Mouse (Mus musculus) liver, embryonic 15.5 days (tissue): Measurements from ENCODE around the gene Thsd4. TPM values are rescaled to one million over a fixed set of nuclear protein-coding genes. Genes with fewer than 3 reads are reported as not detected.

Experiments used
- ATAC-seq: fragments of 200-750 bp; cut with Nextera tagmentation; 2 replicates; pipeline ENCODE4 v1.8.0; 2017; ENCODE audit warnings: moderate number of reproducible peaks, mild to moderate bottlenecking, moderate library complexity; ENCODE audit not compliant: insufficient read depth
- H3K27ac ChIP-seq: fragments of 300-500 bp; sonication (generic); replicated peaks from 2 replicates; pipeline ENCODE4 v1.5.1; 2015; ENCODE audit warnings: mild to moderate bottlenecking, inconsistent platforms
- H3K27me3 ChIP-seq: fragments of 300-500 bp; sonication (generic); 2 replicates; pipeline ENCODE4 v1.6.1; 2015; ENCODE audit warnings: mild to moderate bottlenecking, inconsistent platforms
- H3K36me3 ChIP-seq: fragments of 300-500 bp; sonication (generic); replicated peaks from 2 replicates; pipeline ENCODE4 v1.6.1; 2015; ENCODE audit warnings: moderate library complexity, mild to moderate bottlenecking, inconsistent platforms
- H3K4me1 ChIP-seq: fragments of 300-500 bp; sonication (generic); replicated peaks from 2 replicates; pipeline ENCODE4 v1.6.1; 2015; ENCODE audit warnings: inconsistent platforms
- H3K4me2 ChIP-seq: fragments of 300-500 bp; sonication (generic); 2 replicates; pipeline ENCODE4 v1.6.1; 2015; ENCODE audit warnings: moderate library complexity, mild to moderate bottlenecking, inconsistent platforms
- H3K4me3 ChIP-seq: fragments of 300-500 bp; sonication (generic); replicated peaks from 2 replicates; pipeline ENCODE4 v1.5.1; 2015; ENCODE audit warnings: mild to moderate bottlenecking, inconsistent platforms
- H3K9ac ChIP-seq: fragments of 300-500 bp; sonication (generic); 2 replicates; pipeline ENCODE4 v1.6.1; 2015; ENCODE audit warnings: moderate library complexity, mild to moderate bottlenecking, inconsistent platforms
- H3K9me3 ChIP-seq: fragments of 300-500 bp; sonication (generic); replicated peaks from 2 replicates; pipeline ENCODE4 v1.6.1; 2016; ENCODE audit warnings: inconsistent platforms
- WGBS: fragments of 180-500 bp; shearing (Covaris S2); methylation state at CpG from one replicate; pipeline ENCODE4 v1.1.7; 2015; ENCODE audit warnings: mixed read lengths; ENCODE audit not compliant: insufficient replicate concordance; 5-methylcytosine and 5-hydroxymethylcytosine counted together
- polyA plus RNA-seq: library from polyadenylated mRNA; unstranded; fragments of >200 nt; fragmentation: Nextera tagmentation; extraction: Ambion mirVana; gene quantifications from 2 replicates; pipeline ENCODE4 v1.2.1, GENCODE M21; 2015

Gene Thsd4
- polyA plus RNA-seq, 1 experiment from 2014 or later: 0.73 TPM

DNA sequence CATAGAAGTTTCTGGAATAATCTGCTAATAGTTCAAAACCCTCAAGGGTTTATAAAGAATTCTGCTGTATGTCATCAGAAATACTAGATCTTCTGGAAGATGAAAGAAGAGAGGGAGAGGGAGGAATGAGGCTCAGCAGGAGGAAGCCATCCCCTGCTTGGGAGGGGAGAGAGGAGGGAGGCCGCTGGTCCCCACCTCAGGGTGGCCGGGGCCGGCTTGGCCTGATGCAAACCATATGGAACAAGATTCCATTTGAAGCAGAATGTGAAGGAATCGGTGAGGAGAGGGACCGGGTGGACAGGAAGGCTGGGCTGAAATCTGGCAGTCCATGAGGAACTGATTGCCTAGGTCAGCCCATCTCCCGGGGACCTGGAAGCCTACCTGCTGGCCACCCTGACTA is 143.6 kb downstream of the Thsd4 start:
- no peaks in the 10 kb centered on the region for H3K36me3 ChIP-seq
- H3K4me3 ChIP-seq: no peak overlapping the region
- H3K27me3 ChIP-seq: no peaks in the 10 kb centered on the region
- no peaks in the 10 kb centered on the region for H3K4me1 ChIP-seq
- no peak overlapping the region for H3K4me2 ChIP-seq
- H3K9me3 ChIP-seq: no peaks in the 10 kb centered on the region
- no peak for ATAC-seq
- WGBS: 78% methylated on average over 6 of the region's 6 CpGs
- no peak overlapping the region for H3K9ac ChIP-seq
- no peak overlapping the region for H3K27ac ChIP-seq

GRCm38 (mm10) chr9:60373161-60373737 is 148.6 kb downstream of the Thsd4 start:
- Histone ChIP-seq H3K4me2 (no peak overlapping the region), H3K27ac (no peak overlapping the region), H3K9me3 (no peaks in the 10 kb centered on the region), H3K9ac (no peak overlapping the region), H3K4me3 (no peak overlapping the region), H3K27me3 (no peaks in the 10 kb centered on the region), H3K4me1 (peaks cover 8% of the 10 kb centered on the region), H3K36me3 (no peaks in the 10 kb centered on the region)
- ATAC-seq: no peak
- WGBS: 69% methylated on average over 4 of the region's 4 CpGs

GRCm38 (mm10) chr9:60368516-60368915 is 153.3 kb downstream of the Thsd4 start:
- 46% methylated on average over 9 of the region's 9 CpGs for WGBS
- H3K9ac ChIP-seq: no peak overlapping the region
- no peak overlapping the region; the same call in 1 of the 2 replicates for H3K27ac ChIP-seq
- peaks cover 27% of the 10 kb centered on the region for H3K4me1 ChIP-seq
- H3K36me3 ChIP-seq: no peaks in the 10 kb centered on the region
- H3K27me3 ChIP-seq: no peaks in the 10 kb centered on the region
- ATAC-seq: no peak
- H3K4me2 ChIP-seq: peak overlapping the region; percentile 52; the same call in 1 of the 2 replicates
- no peak overlapping the region for H3K4me3 ChIP-seq
- H3K9me3 ChIP-seq: no peaks in the 10 kb centered on the region

DNA sequence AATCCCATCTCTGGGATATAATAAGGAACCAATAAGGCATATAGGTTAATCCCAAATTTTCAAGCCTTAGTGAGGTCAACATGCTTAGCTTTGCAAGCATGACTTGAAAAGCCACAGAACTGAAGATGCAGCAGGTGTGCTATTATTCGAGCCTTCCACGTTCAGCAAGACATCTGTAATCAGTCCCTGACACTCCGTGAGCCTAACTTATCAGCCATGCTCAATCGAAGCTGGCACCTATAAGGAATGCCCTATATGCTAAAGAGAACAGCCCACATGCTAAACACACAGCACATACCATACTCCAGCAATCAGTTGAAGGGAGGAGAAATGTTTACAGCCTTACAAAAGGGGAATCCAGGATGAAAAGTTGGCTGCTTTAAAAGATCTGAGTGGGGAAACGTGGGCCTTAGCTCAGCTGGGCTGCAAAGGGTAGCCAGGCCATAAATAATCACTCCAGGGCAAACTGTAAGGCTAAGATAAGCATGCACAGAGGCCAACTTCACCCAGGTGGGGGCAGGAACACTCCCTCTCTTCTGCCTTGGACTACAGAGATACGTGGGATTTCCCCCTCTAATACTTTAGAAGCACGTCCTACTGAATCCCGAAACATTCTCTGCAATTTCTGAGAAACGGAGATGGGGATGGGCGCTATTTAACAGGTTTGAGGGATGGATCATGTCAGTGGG is 154.1 kb downstream of the Thsd4 start:
- no peak overlapping the region for H3K4me3 ChIP-seq
- H3K36me3 ChIP-seq: no peaks in the 10 kb centered on the region
- H3K27ac ChIP-seq: peak overlapping the region; percentile 45; the same call in 1 of the 2 replicates
- H3K27me3 ChIP-seq: no peaks in the 10 kb centered on the region
- peak overlapping the region; percentile 52 for H3K4me2 ChIP-seq
- no peak overlapping the region for H3K9ac ChIP-seq
- no peaks in the 10 kb centered on the region for H3K9me3 ChIP-seq
- ATAC-seq: peak; percentile 97
- peaks cover 27% of the 10 kb centered on the region for H3K4me1 ChIP-seq
- WGBS: 25% methylated on average over 10 of the region's 10 CpGs

- Histone ChIP-seq H3K27ac (no peak overlapping the region), H3K9ac (no peak overlapping the region), H3K27me3 (no peaks in the 10 kb centered on the region), H3K4me3 (no peak overlapping the region), H3K9me3 (no peaks in the 10 kb centered on the region), H3K36me3 (no peaks in the 10 kb centered on the region), H3K4me1 (peaks cover 27% of the 10 kb centered on the region), H3K4me2 (no peak overlapping the region)
- ATAC-seq: no peak
- WGBS: 62% methylated on average over 14 of the region's 14 CpGs
Observed at GRCm38 (mm10) chr9:60364166-60364781, 157.6 kb downstream of the Thsd4 start.

GRCm38 (mm10) chr9:60352351-60352750 is 169.5 kb downstream of the Thsd4 start:
- Histone ChIP-seq H3K4me2 (no peak overlapping the region), H3K9ac (no peak overlapping the region), H3K27me3 (no peaks in the 10 kb centered on the region), H3K27ac (no peak overlapping the region), H3K4me3 (no peak overlapping the region), H3K4me1 (no peaks in the 10 kb centered on the region), H3K36me3 (no peaks in the 10 kb centered on the region), H3K9me3 (no peaks in the 10 kb centered on the region)
- ATAC-seq: no peak
- WGBS: 48% methylated on average over 4 of the region's 4 CpGs

DNA sequence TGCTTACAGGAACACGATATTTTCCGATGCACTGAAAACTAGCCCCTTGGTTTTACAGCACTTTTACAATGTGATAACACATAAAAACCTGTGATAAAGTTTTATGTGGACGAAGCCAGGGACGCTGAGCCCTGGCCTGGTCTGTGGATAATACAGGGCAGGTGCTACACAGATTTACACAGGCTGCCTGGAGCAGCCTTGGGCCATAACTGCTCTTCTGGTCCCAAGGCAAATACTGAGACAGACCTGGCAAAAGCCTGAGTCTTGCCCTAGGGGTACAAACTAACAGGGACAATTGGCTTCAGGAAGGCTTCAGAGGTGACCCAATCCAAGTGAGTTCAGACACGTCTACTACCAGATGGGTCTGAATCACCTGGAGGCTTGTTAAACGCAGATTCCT is 170.7 kb downstream of the Thsd4 start:
- Histone ChIP-seq H3K4me2 (no peak overlapping the region), H3K27ac (no peak overlapping the region), H3K4me3 (no peak overlapping the region), H3K36me3 (no peaks in the 10 kb centered on the region), H3K9me3 (no peaks in the 10 kb centered on the region), H3K4me1 (no peaks in the 10 kb centered on the region), H3K27me3 (0 out of 2 replicates have a peak, but pooled peaks cover 5% of the 10 kb centered on the region), H3K9ac (no peak overlapping the region)
- no peak for ATAC-seq
- WGBS: 74% methylated on average over 6 of the region's 6 CpGs

- H3K4me2 ChIP-seq: no peak overlapping the region
- no peaks in the 10 kb centered on the region for H3K36me3 ChIP-seq
- no peaks in the 10 kb centered on the region for H3K4me1 ChIP-seq
- ATAC-seq: no peak
- H3K9ac ChIP-seq: no peak overlapping the region
- no peak overlapping the region for H3K27ac ChIP-seq
- H3K9me3 ChIP-seq: no peaks in the 10 kb centered on the region
- no peaks in the 10 kb centered on the region for H3K27me3 ChIP-seq
- WGBS: 67% methylated on average over 5 of the region's 5 CpGs
- no peak overlapping the region for H3K4me3 ChIP-seq
Observed at GRCm38 (mm10) chr9:60336147-60336546, 185.7 kb downstream of the Thsd4 start.

- no peaks in the 10 kb centered on the region for H3K27me3 ChIP-seq
- no peak overlapping the region for H3K4me3 ChIP-seq
- H3K9ac ChIP-seq: no peak overlapping the region
- H3K27ac ChIP-seq: no peak overlapping the region
- H3K9me3 ChIP-seq: no peaks in the 10 kb centered on the region
- no peaks in the 10 kb centered on the region for H3K36me3 ChIP-seq
- no peak overlapping the region for H3K4me2 ChIP-seq
- ATAC-seq: no peak
- WGBS: 66% methylated on average over 6 of the region's 6 CpGs
- no peaks in the 10 kb centered on the region for H3K4me1 ChIP-seq
Observed at GRCm38 (mm10) chr9:60335455-60335854, 186.4 kb downstream of the Thsd4 start.

DNA sequence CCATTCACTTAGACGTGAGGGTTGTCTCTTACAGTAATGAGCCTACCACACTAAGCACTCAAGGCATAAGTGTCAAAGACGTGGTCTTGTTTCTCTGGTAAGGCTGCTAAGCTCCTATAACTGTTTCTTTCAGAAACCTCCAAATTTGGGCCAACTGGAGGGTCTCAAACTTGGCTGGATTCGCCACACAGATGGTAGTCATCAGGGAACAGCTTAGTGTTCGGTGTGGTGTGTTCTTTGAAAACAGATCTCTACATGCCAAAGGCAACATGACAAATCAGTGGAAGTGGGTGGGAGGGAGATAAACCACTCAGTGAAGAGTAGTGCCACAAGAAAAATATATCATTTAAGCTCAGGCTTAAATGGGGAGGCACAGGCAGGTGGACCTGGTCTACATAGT is 191.9 kb downstream of the Thsd4 start:
- no peak overlapping the region for H3K27ac ChIP-seq
- H3K9me3 ChIP-seq: no peaks in the 10 kb centered on the region
- H3K4me1 ChIP-seq: no peaks in the 10 kb centered on the region
- no peak for ATAC-seq
- WGBS: 62% methylated on average over 4 of the region's 4 CpGs
- no peak overlapping the region for H3K9ac ChIP-seq
- no peak overlapping the region for H3K4me3 ChIP-seq
- no peaks in the 10 kb centered on the region; the same call in 1 of the 2 replicates for H3K27me3 ChIP-seq
- H3K36me3 ChIP-seq: no peaks in the 10 kb centered on the region
- no peak overlapping the region for H3K4me2 ChIP-seq

GRCm38 (mm10) chr9:60324716-60325115 is 197.1 kb downstream of the Thsd4 start:
- ATAC-seq: no peak
- no peaks in the 10 kb centered on the region for H3K36me3 ChIP-seq
- H3K27me3 ChIP-seq: no peaks in the 10 kb centered on the region; the same call in 1 of the 2 replicates
- H3K4me1 ChIP-seq: no peaks in the 10 kb centered on the region
- no peak overlapping the region for H3K27ac ChIP-seq
- H3K9ac ChIP-seq: no peak overlapping the region
- H3K4me3 ChIP-seq: no peak overlapping the region
- 76% methylated on average over 2 of the region's 2 CpGs for WGBS
- no peak overlapping the region for H3K4me2 ChIP-seq
- no peaks in the 10 kb centered on the region for H3K9me3 ChIP-seq
